Mouse (Mus musculus): ENCODE measurements around the gene Twsg1.

DNA sequence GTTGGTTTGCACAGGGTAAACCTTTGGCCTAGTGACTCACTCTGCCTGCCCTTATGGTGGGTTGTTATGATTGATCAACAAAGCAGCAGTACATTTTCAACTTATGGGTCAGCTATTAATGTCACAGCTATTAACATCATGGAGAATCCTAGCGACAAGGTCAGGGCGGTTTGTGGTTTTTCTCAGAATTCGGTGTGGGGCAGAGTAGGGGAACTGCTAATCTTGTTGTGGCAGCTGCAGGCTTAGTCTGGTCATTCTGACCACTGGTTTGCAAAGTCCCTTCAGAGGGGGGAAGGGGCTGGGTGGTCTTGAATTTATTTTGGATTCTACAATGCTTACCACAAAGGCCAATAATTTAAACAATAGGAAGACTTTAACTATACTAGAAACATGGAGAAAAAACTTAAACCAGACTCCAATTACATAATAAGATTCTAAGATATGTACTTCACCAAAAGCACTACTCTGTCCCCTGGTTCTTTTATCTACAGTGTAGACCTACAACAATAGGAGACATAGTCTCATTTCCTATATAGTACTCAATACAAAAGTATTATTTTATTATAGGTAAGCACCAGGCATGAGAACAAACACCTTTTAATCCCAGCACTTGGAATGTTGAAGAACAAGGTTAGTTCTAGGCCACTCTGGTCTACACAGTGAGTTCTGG lies 37.3 kb upstream of the Twsg1 start:
- TF ChIP-seq CTCF (IDR thresholded peaks at IDR 0.05; ENCODE audit: control insufficient read depth, insufficient read depth, insufficient read length) (no peak), MYOD1 (IDR thresholded peaks at IDR 0.05; ENCODE audit: control insufficient read depth, insufficient read length, low read depth) (no peak), CEBPB (IDR thresholded peaks at IDR 0.05; ENCODE audit: low read depth) (no peak), USF1 (IDR thresholded peaks at IDR 0.05; ENCODE audit: low read depth) (no peak), MAX (IDR thresholded peaks at IDR 0.05) (no peak), MYOG (IDR thresholded peaks at IDR 0.05; ENCODE audit: control insufficient read depth, extremely low read depth, insufficient read length) (no peak)

Data from C2C12 (cell line).